Mouse (Mus musculus) liver, postnatal 0 days (tissue): ENCODE measurements around the gene Gm20388. TPM values are rescaled to one million over a fixed set of nuclear protein-coding genes. Genes with fewer than 3 reads are reported as not detected.
A peak's percentile ranks its signal among the peaks of the same experiment; 100 is the strongest.

ENCODE experiments used
- ATAC-seq: fragments of 200-750 bp; cut with Nextera tagmentation; 2 replicates; pipeline ENCODE4 v1.8.0; 2017; ENCODE audit warnings: mild to moderate bottlenecking, moderate library complexity
- DNase-seq: peaks from one replicate; pipeline ENCODE4 v3.0.0-alpha.2; 2016
- H3K27ac ChIP-seq: fragments of 300-500 bp; sonication (generic); 2 replicates; pipeline ENCODE4 v1.5.1; 2014; ENCODE audit warnings: antibody characterized with exemption, moderate library complexity, mild to moderate bottlenecking, low read depth
- H3K27me3 ChIP-seq: fragments of 300-500 bp; sonication (generic); 2 replicates; pipeline ENCODE4 v1.6.1; 2014; ENCODE audit warnings: low read length, control low read depth, mixed read lengths; ENCODE audit not compliant: insufficient read depth
- H3K36me3 ChIP-seq: fragments of 300-500 bp; sonication (generic); replicated peaks from 2 replicates; pipeline ENCODE4 v1.6.1; 2014; ENCODE audit warnings: mild to moderate bottlenecking, control low read depth, low read length, moderate library complexity, mixed read lengths; ENCODE audit not compliant: insufficient read depth
- H3K4me1 ChIP-seq: fragments of 300-500 bp; sonication (generic); 2 replicates; pipeline ENCODE4 v1.6.1; 2014; ENCODE audit warnings: antibody characterized with exemption, mild to moderate bottlenecking, control low read depth; ENCODE audit not compliant: insufficient read depth
- H3K4me2 ChIP-seq: fragments of 300-500 bp; sonication (generic); 2 replicates; pipeline ENCODE4 v1.6.1; 2014; ENCODE audit warnings: low read depth, mild to moderate bottlenecking, low read length, moderate library complexity, mixed read lengths
- H3K4me3 ChIP-seq: fragments of 300-500 bp; sonication (generic); 2 replicates; pipeline ENCODE4 v1.5.1; 2014; ENCODE audit warnings: low read depth, low read length
- H3K9ac ChIP-seq: fragments of 300-500 bp; sonication (generic); replicated peaks from 2 replicates; pipeline ENCODE4 v1.6.1; 2014; ENCODE audit warnings: mild to moderate bottlenecking, moderate library complexity
- H3K9me3 ChIP-seq: fragments of 300-500 bp; sonication (generic); 2 replicates; pipeline ENCODE4 v1.6.1; 2016; ENCODE audit warnings: mild to moderate bottlenecking, control low read depth, low read length, mixed read lengths
- CTCF ChIP-seq: sonication (generic); IDR thresholded peaks from 2 replicates; pipeline ENCODE4 v1.5.1; 2016; ENCODE audit warnings: antibody characterized with exemption, low read depth
- EP300 ChIP-seq: IDR thresholded peaks from 2 replicates; pipeline ENCODE4 v1.6.1; 2016; ENCODE audit warnings: antibody characterized with exemption, low read depth, mild to moderate bottlenecking
- WGBS: fragments of 180-500 bp; shearing (Covaris S2); extraction: QIAGEN DNeasy Blood & Tissue Kit; methylation state at CpG from one replicate; pipeline ENCODE4 v1.1.7; 2014; ENCODE audit not compliant: insufficient replicate concordance; 5-methylcytosine and 5-hydroxymethylcytosine counted together
- polyA plus RNA-seq: library from polyadenylated mRNA; unstranded; fragments of >200 nt; fragmentation: Nextera tagmentation; extraction: Ambion mirVana; gene quantifications from 2 replicates; pipeline ENCODE4 v1.2.1, GENCODE M21; 2015

Gene Gm20388
- polyA plus RNA-seq, 1 experiment from 2014 or later = not detected

DNA sequence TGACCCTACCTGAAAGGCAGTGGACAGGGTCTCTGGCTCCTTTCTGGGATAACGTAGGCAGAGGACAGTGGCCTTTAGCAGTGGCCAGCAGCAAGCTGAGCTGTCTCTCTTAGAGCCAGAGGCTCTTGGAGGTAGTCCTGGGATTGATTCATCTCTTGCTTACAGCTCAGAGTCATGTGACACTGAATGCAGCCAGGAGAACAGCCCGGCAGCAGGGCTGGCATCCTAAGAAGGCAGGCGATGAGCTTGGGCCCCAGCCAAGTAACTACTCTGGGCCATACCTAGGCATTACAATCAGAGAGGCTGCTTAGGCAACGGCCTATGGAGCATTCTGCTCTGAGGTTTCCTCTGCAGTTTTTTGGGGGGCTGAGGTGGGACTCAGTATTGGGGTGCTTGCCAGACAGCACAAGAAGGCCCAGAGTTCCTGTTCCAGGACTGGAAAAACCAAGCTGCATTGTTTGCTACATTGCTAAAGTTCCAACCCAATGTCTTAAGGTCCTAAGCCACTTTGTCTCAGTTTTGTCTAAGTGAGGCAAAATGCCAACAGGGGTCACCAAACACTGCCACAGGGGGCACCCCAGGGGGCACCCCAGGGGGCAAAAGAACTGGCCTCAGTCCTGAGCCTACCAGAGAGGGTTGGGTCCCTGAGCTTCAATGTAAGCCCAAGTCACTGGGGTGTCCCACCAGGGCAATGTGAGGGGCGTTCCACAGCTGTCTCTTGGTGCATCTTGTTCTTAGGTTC lies 2437.3 kb downstream of the Gm20388 start:
- 64% methylated on average over 5 of the region's 5 CpGs for WGBS
- Histone ChIP-seq H3K27me3 (no peaks in the 10 kb centered on the region; the same call in none of the 2 replicates), H3K4me2 (no peak overlapping the region), H3K9ac (no peak overlapping the region), H3K4me1 (peaks cover 43% of the 10 kb centered on the region), H3K36me3 (no peaks in the 10 kb centered on the region), H3K4me3 (no peak overlapping the region), H3K9me3 (no peaks in the 10 kb centered on the region), H3K27ac (no peak overlapping the region)
- ATAC-seq (no peak), DNase-seq (no peak)
- TF ChIP-seq EP300 = no peak

DNA sequence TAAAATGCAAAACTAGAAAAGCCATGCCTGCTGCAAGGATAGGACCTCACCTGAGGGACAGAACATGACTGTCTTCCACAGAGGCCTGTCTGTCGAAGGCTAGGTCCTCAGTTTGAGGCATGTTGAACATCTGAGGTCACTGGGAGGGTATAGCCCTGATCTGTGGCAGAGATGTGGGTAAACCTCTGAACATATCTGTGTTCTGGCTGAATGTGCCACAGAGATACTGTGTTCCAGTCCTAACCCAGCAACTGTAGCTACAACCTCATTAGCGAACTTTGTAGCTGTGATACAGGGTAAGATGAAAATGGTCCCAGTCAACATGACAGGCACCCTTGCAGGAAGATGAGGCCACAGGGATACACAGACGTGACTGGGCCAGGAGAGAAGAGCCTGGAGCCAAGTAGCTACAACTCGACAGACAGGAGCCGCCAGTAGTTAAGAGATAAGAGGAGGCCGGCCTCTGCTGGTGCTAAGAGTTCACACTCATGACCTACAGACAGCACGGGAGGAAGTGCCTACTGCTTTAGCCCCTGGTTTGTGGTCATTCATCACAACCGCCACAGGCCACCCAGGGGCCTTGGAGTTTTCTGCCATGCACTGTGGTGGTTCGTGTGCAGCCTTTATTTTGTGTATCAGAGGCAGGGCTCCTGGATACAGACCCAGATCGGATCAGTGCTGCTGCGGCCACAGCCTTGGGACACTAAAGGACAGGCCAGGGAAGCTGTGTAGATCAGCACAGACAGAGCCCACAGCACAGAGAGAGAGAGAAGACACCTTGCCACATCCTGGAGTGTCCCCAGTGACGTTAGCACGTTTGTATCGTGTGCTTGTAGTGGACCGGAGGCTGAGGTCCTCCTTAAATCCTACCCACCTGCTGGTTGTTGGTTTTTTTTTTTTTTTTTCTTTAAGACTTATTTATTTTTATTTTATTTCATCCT lies 2439.0 kb downstream of the Gm20388 start:
- no peak overlapping the region for H3K27ac ChIP-seq
- H3K4me1 ChIP-seq = peaks cover 29% of the 10 kb centered on the region
- no peak overlapping the region for H3K4me3 ChIP-seq

DNA sequence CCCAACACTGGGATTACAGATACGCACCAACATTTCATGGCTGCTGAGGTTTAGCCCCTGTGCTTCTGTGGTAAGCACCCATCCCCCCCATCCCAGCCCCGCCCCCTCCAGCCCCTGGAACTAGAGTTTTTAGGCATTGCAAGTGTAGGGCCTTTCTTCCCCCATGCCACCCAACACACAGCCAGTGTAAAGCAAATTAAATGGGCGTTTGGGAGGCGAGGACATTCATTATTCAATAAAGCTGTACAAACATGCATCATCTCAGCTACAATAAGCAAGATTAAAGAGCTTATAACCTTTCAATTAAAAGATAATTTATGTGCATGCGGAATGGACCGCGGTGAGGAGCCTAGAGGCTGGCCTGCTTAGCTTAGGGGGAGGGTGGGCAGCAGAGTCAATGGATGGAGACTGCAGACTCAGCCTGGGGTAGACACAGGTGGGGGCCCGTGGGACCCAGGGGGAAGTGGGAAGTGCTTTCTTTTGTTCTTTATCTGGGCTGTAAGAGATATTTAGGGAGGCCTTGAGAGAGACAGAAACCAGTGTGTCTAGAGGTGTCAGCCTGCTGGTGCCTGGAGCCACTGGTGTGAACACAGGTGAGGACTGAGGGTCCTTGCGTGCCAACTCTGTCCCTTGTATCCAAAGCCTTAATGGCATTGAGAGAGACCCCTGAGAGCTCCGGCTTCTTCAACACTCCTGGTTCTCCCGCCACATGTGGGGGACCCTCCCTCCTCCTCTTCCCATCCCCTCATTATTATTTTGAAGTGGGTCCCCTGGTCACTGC lies 2439.9 kb downstream of the Gm20388 start:
- ATAC-seq (no peak), DNase-seq (no peak)
- TF ChIP-seq EP300 (no peak), CTCF (no peak)
- no peaks in the 10 kb centered on the region for H3K36me3 ChIP-seq
- H3K27me3 ChIP-seq = no peaks in the 10 kb centered on the region
- no peak overlapping the region for H3K4me3 ChIP-seq
- peaks cover 22% of the 10 kb centered on the region for H3K4me1 ChIP-seq
- no peak overlapping the region for H3K4me2 ChIP-seq
- H3K27ac ChIP-seq = no peak overlapping the region
- H3K9me3 ChIP-seq = no peaks in the 10 kb centered on the region
- 50% methylated on average over 11 of the region's 11 CpGs for WGBS
- no peak overlapping the region for H3K9ac ChIP-seq

More for the DNA sequence above, 2439.0 kb downstream of the Gm20388 start:
- H3K27me3 ChIP-seq = no peaks in the 10 kb centered on the region
- peak; percentile 72 for ATAC-seq
- H3K9ac ChIP-seq = no peak overlapping the region
- WGBS = 21% methylated on average over 15 of the region's 15 CpGs
- peak; percentile 83 for TF ChIP-seq EP300
- peak; percentile 24; the same call in 1 of the 2 replicates for TF ChIP-seq CTCF
- DNase-seq = no peak
- no peaks in the 10 kb centered on the region for H3K9me3 ChIP-seq
- H3K36me3 ChIP-seq = no peaks in the 10 kb centered on the region
- H3K4me2 ChIP-seq = 0 out of 2 replicates have a peak overlapping the region, but pooled peaks have one; percentile 7

DNA sequence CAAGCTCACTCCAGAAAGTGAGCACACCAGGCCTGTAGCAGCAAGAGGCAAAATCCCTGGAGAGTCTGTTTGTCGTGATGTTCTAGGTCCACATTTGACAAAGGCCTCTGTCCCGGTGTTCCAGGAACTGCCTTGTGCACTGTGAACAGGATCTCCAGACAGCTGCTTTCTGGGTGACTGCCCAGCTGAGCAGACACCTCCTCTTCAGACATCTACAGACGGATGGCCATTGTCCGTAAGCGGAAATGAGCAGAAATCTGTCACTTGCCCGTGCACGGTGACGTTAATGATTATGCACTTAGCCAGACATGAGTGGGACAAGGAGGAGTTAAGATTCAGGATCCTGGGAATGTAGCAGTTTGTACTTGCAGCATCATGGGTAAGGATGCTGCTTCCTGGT lies 2443.5 kb downstream of the Gm20388 start:
- Histone ChIP-seq H3K9ac (no peak overlapping the region), H3K4me3 (no peak overlapping the region), H3K27me3 (no peaks in the 10 kb centered on the region), H3K9me3 (no peaks in the 10 kb centered on the region), H3K4me2 (no peak overlapping the region), H3K27ac (no peak overlapping the region), H3K4me1 (peaks cover 15% of the 10 kb centered on the region), H3K36me3 (no peaks in the 10 kb centered on the region)
- ATAC-seq (no peak), DNase-seq (no peak)
- 81% methylated on average over 8 of the region's 8 CpGs for WGBS
- TF ChIP-seq CTCF = no peak
- TF ChIP-seq EP300 = no peak

DNA sequence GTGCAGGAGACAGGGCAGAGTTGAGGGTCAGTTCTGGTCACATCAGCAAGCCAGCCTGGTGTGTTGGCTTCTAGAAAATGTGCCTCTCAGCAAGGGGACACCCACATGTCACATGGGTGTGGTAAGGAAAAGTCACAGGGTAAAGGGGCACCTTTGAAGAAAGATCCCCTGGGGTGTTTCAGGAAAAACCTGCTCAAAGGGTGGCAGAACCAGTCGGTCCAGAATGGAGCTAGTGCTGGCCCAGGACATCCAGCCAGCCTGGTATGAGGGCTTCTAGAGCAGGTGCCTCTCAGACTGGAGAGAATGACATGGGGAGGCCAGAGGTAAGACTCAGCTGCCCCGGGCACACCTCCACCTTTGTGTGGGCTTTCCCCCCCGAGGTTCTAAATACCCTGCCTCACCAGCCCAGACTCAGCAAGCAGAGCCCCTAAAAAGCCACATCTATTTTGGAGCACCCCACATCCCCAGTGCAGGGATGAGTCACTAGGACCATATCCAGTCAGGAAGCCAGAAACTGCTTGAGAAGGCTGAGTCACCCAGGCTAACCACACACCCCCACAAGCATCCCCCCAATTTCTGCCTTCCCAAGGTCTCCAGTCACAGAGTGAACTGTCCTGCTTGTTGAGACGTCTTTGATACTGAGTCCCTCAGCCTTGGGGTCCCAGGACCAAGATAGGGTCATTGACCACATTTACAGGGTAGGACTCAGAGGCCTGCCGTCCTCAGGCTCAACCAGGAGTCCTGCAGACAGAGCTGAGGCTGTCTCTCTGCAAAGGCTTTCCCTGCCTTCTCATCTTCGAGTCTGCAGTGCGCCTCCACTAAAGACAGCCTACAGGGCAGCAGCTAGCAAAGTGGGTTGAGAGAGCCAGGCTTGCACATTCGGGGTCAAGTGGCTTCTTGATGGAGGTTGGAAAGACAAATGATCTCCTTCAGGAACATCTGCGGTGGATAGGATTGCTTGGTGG lies 2445.3 kb downstream of the Gm20388 start:
- Histone ChIP-seq H3K4me2 (no peak overlapping the region), H3K9me3 (no peaks in the 10 kb centered on the region), H3K36me3 (no peaks in the 10 kb centered on the region), H3K27ac (no peak overlapping the region), H3K27me3 (no peaks in the 10 kb centered on the region), H3K4me3 (no peak overlapping the region), H3K9ac (no peak overlapping the region), H3K4me1 (peaks cover 3% of the 10 kb centered on the region; the same call in 1 of the 2 replicates)
- DNase-seq (no peak), ATAC-seq (no peak)
- 57% methylated on average over 9 of the region's 9 CpGs for WGBS
- TF ChIP-seq CTCF = no peak
- no peak for TF ChIP-seq EP300
